Mouse (Mus musculus) embryo, embryonic 11 days (tissue): ENCODE results near the gene Taf15.

Source experiments
- DNase-seq: peaks from one replicate; pipeline ENCODE4 v3.0.0-alpha.2; 2015

Gene Taf15

GRCm38 (mm10) chr11:83472324-83473234 is at the start of gene Taf15:
Taf15 (plus strand) TSS chr11:83473086.
- DNase-seq: peak; percentile 99

- peak; percentile 84 for DNase-seq
These were observed 48.2 kb upstream of the Taf15 start for GRCm38 (mm10) chr11:83424681-83425080.

DNA sequence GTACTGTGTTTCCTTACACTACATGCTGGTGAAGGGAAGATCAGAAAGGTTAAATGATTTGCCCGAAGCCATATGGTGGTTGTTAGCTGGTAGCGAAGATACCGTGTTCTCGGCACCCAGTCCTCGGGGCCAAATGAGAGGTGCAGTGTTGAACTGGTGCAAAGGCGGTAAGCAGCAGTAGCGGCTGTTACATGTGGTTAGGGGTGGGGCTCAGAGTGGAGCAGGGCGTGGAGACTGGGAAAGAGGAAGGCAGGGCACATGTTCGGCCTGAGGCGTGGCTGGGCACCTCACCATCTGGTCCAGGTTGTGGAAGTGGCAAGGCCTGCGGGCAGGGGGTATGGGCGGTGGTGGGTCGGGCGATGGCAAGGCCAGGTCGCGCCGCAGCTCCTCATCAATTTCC is 45.9 kb upstream of the Taf15 start:
- DNase-seq: no peak

- no peak for DNase-seq
These were observed 43.5 kb upstream of the Taf15 start, which contains the start of gene Gas2l2 for GRCm38 (mm10) chr11:83429355-83429754. Gas2l2 (minus strand) TSS chr11:83429455.

DNA sequence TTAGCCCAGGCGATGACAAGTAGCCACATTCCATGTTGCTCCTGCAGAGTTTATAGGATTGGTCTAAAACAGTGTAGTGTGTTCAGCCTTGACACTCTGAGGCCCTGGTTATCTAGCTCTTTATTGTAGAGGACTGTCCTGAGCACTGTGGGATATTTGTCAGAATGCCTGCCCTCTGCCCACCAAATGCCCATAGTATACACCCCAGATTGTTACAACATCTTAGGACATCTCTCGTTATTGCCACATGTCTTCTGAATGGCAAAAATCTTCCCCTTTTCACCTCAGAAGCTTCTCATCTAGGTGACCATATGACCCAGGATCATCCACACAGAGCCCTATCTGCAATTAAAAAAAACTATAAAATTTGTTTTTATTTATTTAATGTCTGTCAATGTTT is 40.4 kb upstream of the Taf15 start:
- DNase-seq: no peak

- DNase-seq: no peak
These were observed 35.5 kb upstream of the Taf15 start, which contains the start of gene 1700020L24Rik for GRCm38 (mm10) chr11:83437377-83437776. 1700020L24Rik (plus strand) TSS chr11:83437677.

- DNase-seq: no peak
These were observed 33.3 kb upstream of the Taf15 start for GRCm38 (mm10) chr11:83439426-83440060.

- DNase-seq: peak; percentile 96
These were observed 32.5 kb upstream of the Taf15 start for GRCm38 (mm10) chr11:83440081-83441064.

- DNase-seq: no peak
These were observed 31.7 kb upstream of the Taf15 start for GRCm38 (mm10) chr11:83441235-83441634.

- peak; percentile 88 for DNase-seq
These were observed 30.2 kb upstream of the Taf15 start for GRCm38 (mm10) chr11:83442596-83443267.

- no peak for DNase-seq
These were observed 29.1 kb upstream of the Taf15 start for GRCm38 (mm10) chr11:83443824-83444223.

GRCm38 (mm10) chr11:83445001-83445400 is 27.9 kb upstream of the Taf15 start:
- DNase-seq: no peak

DNA sequence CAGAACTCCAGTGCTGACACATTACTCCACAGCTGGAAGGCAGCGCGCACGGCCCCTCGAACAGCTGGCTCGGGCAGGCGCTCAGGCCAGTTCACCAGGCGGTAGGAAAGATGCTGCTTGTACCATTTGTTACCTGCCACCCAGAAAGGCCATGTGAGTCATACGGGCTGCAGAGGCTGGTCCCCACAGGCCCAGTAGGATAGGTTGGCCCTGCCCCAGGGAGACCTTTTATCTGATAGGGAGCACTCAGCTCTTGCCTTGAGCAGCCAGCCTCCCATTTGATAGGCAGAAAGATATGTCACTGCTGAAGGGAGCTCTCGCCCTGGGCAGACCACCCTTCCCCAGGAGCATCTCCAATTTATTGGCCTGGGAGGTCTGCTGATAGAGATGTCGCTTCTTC is 25.3 kb upstream of the Taf15 start:
- DNase-seq: no peak

DNA sequence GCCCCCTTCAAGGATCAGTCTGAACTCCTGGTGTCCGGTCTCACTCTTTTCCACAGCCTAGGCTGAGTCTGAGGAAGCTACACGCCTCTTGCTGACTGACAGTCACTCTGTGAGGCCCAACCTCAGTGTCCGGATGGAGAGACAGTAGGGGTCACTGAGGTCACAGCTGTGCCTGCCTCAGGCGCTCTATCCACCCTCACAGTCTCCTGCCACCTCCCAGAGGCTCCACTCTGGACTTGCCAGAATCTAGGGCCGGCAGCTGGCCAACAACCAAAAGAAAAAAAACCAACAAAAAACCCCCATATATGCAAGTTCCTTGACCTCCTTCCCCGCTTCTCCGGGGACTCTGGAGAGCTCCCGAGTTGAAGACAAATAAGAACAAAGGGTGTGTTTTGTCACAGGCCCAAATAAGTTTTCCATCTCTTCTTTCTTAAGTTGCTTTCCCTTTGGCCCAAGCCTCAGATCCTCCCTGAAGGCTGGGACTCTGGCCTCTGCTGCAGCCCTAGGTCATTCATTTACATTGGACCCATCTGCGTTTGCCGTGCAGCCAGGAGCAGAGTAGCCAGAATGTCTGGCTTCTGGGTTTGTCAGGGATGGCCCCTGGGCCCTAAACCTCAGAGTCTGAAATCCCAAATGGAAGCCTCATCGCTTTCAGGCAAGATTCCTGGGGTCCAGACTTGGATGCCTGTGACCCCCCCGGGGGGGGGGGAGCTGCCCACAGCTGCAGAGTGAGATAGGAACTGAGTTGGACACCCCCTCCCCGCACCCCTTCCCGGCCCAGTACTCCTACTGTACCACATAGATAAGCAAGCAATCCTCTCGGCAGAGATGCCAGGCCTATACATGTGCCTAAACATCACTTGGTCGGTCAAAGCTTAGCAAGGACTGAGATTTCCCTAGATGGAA is 24.6 kb upstream of the Taf15 start:
- peak; percentile 54 for DNase-seq

GRCm38 (mm10) chr11:83448927-83449236 is 24.0 kb upstream of the Taf15 start:
- DNase-seq: no peak

DNA sequence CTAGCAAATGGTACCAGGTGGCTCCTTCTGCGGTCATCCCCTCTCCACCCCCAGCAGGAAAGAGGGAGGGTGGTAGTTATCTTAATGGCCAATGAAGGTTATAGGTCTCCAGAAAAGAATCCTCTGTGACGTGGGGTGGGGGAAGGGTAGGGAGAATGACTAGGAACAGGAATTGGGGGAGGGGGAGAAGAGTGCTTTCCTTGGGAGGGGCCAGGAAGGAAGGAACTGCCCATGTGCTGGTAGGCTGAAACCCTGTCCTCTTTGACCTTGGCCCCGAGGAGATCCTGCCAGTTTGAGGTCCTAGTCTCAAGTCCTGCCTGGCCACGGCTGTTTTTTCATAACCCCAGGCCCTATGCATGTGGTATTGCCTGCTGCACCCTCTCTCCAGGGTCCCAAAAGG is 23.6 kb upstream of the Taf15 start:
- DNase-seq: peak; percentile 50

- DNase-seq: no peak
These were observed 22.3 kb upstream of the Taf15 start for GRCm38 (mm10) chr11:83450550-83450949.

DNA sequence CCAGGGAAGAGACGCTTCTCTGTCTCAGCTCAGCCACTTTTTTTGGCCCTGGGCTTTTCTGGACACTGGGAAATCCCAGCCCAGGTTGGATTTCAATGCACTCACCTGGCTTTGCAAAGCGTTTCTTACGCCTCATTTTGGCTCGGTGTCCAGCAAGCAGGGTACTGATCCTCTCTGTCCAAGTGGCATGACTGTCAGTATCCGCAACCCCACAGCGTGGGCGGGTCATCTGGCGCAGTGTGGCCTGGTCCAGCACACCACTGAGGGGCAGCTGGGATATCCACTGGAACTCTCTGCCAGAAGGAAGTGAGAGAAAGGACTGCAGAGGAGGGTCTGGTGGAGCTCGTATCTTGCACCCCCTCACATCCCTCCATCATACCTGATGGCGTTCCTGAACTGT is 21.6 kb upstream of the Taf15 start:
- no peak for DNase-seq

DNA sequence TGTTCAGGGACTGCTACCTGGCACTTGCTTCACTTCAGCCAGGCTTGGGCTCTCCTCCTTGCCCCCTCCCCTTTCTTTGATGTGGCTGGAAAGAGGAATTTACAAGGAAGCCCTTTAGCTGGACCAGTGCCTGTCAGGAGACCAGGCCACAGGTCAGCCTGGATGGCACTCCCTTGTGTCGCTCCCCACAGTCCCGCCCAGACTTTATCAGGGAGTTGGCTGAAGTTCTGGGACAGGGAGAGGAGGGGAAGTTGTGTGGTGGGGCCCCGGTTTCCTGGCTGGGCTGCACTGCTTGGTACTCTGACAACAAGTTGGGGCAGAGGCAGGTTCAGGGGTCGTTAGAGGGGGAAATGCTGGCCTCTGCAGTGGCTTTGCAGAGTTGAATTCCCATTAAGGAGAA is 18.3 kb upstream of the Taf15 start:
- no peak for DNase-seq

- no peak for DNase-seq
These were observed 17.3 kb upstream of the Taf15 start for GRCm38 (mm10) chr11:83455608-83456007.

DNA sequence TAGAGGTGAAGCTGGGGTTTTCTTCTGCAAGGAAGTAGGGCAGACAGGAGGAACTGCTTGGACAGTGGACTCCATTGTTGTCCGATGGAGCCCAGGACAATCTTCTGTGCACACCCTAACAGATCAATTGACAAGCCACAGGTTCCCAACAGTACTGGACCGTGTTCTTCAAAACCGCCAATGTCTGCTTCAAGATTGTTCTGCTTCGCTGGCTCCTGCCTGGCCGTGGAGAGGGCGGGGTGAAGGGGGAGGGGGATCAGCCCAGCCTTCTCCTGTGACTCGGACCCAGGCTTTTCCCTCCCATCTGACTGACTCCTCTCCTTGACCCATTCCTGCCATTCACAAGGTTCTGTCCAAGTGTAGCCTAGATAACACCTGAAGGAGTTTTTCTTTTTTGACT is 15.6 kb upstream of the Taf15 start:
- no peak for DNase-seq
